Mouse (Mus musculus) large intestine, adult 2 months (tissue): ENCODE results near the gene Grk6. TPM values are rescaled to one million over a fixed set of nuclear protein-coding genes. Genes with fewer than 3 reads are reported as not detected.

Experiments
- DNase-seq: peaks from one replicate; pipeline ENCODE4 v3.0.0-alpha.2; 2012; ENCODE audit warnings: low read depth, low spot score
- WGBS: fragments of 180-500 bp; shearing (Covaris S2); methylation state at CpG from one replicate; pipeline ENCODE4 v1.1.7; 2018; 5-methylcytosine and 5-hydroxymethylcytosine counted together
- polyA plus RNA-seq: library from polyadenylated mRNA; depleted of rRNA; stranded (reverse); fragments of >200 nt; gene quantifications from 2 replicates; pipeline ENCODE4 v1.2.3, GENCODE M21; 2012

Grk6 gene
- polyA plus RNA-seq, 1 experiment = 56.4 TPM

- 53% methylated on average over 5 of the region's 5 CpGs for WGBS
Measured at GRCm38 (mm10) chr13:55478036-55478435, 33.2 kb downstream of the Grk6 start.

DNA sequence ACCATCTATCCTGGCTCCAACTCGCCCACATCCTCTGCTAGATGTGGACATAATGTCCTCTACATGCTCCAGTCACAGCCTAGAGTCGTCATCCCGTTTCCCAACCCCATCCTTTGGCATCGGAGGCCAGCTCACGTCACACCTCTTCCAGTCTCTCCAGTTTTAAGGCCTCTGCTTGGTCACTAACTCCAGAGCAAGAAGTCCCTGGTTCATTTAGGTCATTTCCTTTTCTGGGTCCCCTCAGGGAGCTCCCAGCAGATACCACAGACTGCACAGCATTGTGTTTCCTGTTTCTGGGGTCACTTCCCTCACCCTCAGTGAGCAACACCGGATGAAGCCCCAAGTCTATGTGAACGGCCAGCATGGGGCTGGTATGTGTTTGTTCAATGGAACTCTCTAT is 34.1 kb downstream of the Grk6 start:
- DNase-seq = no peak
- WGBS = 57% methylated on average over 7 of the region's 7 CpGs

More at GRCm38 (mm10) chr13:55478036-55478435, 33.2 kb downstream of the Grk6 start:
- no peak for DNase-seq

GRCm38 (mm10) chr13:55479929-55480328 is 35.1 kb downstream of the Grk6 start:
- DNase-seq = no peak

GRCm38 (mm10) chr13:55482542-55482941 is 37.7 kb downstream of the Grk6 start:
- no peak for DNase-seq
- 73% methylated on average over 7 of the region's 7 CpGs for whole genome bisulfite sequencing

GRCm38 (mm10) chr13:55483071-55483470 is 38.2 kb downstream of the Grk6 start:
- DNase-seq = no peak
- WGBS = 49% methylated on average over 9 of the region's 9 CpGs

- 60% methylated on average over 15 of the region's 15 CpGs for WGBS
- no peak for DNase-seq
Measured at GRCm38 (mm10) chr13:55483593-55483992, 38.7 kb downstream of the Grk6 start.

- no peak for DNase-seq
- 45% methylated on average over 7 of the region's 7 CpGs for WGBS
Measured at GRCm38 (mm10) chr13:55484520-55485088, 39.7 kb downstream of the Grk6 start.

- WGBS = 47% methylated on average over 14 of the region's 14 CpGs
- DNase-seq = no peak
Measured at GRCm38 (mm10) chr13:55486029-55486794, 41.3 kb downstream of the Grk6 start.

DNA sequence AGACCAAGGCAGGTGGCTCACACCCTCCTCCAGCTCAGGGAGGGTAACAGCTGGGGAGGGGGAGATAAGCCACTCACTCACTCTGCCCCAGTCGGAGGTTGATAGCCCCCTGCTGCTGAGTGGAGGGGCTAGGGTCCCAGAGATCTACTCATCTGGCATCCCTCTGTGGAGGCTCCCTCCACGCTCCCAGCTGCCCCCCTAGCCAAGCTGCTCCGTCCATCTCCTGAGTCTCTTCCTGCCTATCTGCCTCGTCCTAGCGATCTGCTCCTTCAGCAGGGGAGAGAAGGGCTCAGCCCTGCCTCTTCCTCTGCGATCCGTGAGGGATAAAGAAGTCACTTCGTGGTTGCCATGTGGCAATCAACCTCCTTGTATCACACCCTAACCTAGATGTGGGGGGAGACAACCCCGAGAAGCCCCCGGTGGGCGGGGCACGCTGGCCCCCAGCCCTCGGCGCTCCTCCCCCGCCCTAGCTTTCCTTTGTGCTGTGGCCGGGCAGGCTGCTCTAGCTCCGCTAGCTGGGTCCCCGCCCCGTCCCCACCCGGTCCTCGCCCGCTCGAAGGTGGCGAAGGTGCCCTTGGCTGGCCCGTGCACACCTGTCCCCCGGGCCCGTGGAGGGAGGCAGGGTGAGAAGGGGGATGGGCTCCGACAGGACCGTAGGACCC is 42.2 kb downstream of the Grk6 start:
- no peak for DNase-seq
- 3% methylated on average over 29 of the region's 29 CpGs for WGBS

DNA sequence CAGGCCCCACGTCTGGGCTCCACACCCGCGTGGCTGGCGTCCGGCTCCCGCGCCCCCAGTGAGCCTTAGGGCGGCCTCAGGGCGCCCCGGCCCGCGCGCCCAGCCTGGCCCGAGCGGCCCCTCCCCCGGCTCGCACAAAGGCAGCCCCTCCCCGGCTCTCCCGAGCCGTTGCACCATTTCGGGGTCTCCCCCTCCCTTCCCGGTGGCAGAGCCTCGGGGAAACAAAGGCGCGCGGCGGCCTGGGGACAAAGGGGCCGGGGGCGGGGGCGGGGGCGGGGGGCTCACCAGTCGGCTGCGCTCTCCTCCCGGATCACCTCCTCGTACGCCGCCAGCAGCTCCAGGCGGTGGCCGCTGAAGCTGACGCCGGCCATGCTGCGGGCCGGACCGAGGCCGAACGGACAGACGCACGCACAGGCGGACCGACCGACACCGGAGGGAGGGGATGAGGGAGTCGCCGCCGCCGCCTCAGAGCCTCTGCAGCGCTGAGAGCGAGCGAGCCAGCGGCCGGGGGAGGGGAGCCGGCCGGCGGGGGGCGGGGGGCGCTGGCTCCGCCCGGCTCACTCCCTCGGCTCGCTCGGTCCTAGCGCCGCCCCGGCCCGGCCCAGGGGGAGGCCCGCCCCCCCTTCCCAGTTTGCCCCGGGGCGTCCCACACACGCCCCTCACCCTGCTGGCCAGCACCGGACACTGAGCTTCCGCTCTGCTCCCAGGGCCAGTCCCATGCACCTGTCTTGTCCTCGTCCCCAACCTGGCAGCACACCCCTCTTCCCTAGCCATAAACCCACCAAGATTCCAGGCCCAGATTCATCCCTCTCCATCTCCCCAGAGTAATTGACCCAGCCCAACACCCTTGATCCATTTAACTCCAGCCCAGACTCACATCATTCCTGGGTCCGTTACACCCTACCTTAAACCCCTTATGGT is 43.0 kb downstream of the Grk6 start, which contains the start of gene Dbn1:
Gene Dbn1 (minus strand): TSS at position 534 of the 921 bp plus-strand sequence.
- no peak for DNase-seq
- WGBS = 2% methylated on average over 69 of the region's 83 CpGs

DNA sequence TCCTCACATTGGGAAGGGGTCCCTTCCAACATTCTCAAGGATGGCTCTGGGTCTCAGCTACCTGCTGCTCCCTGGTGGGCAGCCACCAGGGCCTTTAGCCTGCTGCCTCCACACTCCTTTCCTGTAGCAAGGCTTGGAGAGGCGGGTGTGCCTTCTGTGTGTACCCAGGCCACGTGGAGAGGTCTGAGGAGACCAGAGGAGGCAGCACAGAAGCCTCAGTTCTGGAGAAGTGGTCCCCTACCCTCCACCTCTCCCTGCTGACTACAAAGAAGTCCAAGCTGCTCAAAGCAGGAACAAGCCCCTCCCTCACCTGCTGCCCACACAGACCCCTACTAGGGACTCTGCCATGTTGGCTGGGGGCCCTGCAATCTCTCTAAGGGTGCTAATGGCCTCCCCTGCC is 49.4 kb downstream of the Grk6 start:
- DNase-seq = no peak
- WGBS = 43% methylated on average over 2 of the region's 2 CpGs

DNA sequence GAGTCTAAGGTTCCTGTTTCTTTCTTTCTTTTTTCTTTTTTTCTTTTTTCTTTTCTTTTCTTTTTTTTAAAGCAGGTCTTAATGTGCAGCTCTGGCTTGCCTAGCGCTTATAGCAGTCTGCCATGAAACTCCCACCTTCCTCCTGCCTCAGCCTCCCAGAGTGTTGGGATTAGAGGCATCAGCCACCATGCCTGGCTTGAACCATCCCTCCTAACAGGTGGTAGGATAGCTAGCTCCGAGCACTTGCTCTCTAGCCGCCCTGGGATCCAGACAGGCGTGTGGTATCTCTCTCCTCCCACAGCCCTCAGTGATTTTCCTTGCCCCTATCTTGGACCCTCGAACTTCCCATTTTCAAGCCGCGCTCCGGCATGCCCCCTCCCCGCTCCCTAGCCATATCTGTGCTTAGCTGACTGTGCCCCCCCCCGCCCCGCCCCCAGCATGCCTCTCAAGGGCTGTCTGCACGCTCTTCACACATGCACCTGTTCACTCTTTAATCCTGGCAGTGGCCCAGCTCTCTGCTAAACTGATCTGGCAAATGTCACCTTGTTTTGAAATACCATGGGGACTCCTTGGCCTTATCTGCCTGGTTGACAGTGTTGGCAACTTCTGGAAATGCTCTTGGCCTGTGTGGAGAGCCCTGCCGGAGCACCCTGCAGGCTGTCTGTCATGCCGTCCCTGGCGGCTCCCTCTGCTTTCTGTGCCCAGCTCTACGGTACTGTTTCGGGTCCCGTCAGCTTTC is 50.2 kb downstream of the Grk6 start:
- 10% methylated on average over 18 of the region's 18 CpGs for WGBS
- no peak for DNase-seq

DNA sequence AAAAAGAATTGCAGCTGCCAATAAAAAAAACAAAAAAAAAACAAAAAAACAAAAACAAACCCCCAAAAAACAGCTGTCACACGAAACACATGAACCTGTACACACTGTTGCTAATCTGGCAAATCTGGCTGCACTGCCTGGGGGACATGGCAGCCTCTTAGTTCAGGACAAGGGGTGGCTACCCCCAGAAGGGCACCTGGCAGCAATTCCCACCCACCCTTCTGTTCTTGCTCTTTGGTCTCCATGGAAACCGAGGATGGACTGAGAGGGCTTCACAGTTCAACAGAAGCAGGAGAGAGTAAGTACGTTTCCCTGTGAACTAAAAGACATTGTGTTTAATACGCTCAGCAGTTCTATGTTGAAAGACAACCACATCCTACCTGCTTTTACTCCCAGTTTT is 50.8 kb downstream of the Grk6 start:
- WGBS = 43% methylated on average over 4 of the region's 4 CpGs
- no peak for DNase-seq

- no peak for DNase-seq
- whole genome bisulfite sequencing = 20% methylated on average over 6 of the region's 6 CpGs
Measured at GRCm38 (mm10) chr13:55496661-55497060, 51.8 kb downstream of the Grk6 start.

GRCm38 (mm10) chr13:55498906-55499305 is 54.0 kb downstream of the Grk6 start:
- WGBS = 63% methylated on average over 11 of the region's 11 CpGs
- DNase-seq = no peak

- DNase-seq = no peak
- 72% methylated on average over 10 of the region's 10 CpGs for WGBS
Measured at GRCm38 (mm10) chr13:55500575-55500974, 55.7 kb downstream of the Grk6 start.

DNA sequence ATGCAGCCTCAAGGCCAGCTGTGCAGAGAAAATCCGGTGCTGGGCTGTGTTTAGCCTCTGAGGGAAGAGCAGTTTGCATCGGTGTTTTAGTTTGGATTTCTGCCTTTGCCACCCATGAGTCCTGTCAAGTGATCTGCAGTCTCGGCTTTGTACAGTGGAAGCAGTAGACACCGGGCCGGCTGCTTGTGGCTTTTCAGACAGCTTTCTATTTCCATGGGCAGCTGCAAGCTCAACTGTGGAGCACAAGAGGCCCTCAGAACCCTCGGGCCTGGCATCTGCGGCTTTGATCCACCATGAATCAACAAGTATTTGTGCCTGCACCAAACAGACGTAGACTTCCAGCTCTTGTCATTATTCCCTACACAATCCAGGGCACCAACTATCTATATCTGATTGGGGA is 57.5 kb downstream of the Grk6 start:
- no peak for DNase-seq
- WGBS = 75% methylated on average over 8 of the region's 8 CpGs

- 84% methylated on average over 5 of the region's 5 CpGs for WGBS
- no peak for DNase-seq
Measured at GRCm38 (mm10) chr13:55504390-55504789, 59.5 kb downstream of the Grk6 start.

DNA sequence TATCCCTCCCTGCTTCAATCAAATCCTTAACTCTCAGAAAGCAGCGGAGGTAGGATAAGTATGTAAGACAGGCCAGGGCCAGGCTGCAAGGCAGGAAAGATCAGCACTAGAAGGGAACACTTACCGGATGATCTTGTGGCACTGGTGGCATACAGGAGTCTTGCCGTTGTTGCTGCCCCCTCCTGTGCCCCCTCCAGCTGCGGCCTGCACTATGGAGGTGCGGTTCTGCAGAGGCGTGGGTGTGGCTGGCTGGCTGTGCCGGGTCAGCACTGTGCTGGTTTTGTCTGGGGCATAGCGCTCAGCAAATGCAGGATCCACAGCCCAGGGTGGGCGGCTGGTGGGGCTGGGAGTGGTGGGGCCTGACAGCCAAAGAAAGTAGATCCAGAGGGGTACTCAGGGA is 60.9 kb downstream of the Grk6 start:
- WGBS = 86% methylated on average over 9 of the region's 9 CpGs
- DNase-seq = no peak
